Mouse (Mus musculus) left cerebral cortex, adult 11 months (tissue): ENCODE data around the gene Micall1.

Experiments
- DNase-seq: peaks from one replicate; pipeline ENCODE4 v3.0.0; 2022; ENCODE audit warnings: low spot score

Gene Micall1

GRCm38 (mm10) chr15:79097135-79097534 is 11.6 kb upstream of the Micall1 start:
- DNase-seq = no peak

GRCm38 (mm10) chr15:79097611-79098025 is 11.1 kb upstream of the Micall1 start:
- no peak for DNase-seq

- DNase-seq = no peak
Measured at GRCm38 (mm10) chr15:79098220-79098619, 10.5 kb upstream of the Micall1 start.

- DNase-seq = no peak
Measured at GRCm38 (mm10) chr15:79098868-79099267, 9.8 kb upstream of the Micall1 start.

GRCm38 (mm10) chr15:79099456-79099855 is 9.2 kb upstream of the Micall1 start:
- DNase-seq = no peak

GRCm38 (mm10) chr15:79100391-79100790 is 8.3 kb upstream of the Micall1 start:
- no peak for DNase-seq

GRCm38 (mm10) chr15:79101531-79101930 is 7.2 kb upstream of the Micall1 start:
- DNase-seq = no peak

GRCm38 (mm10) chr15:79103264-79103663 is 5.4 kb upstream of the Micall1 start:
- no peak for DNase-seq

- DNase-seq = no peak
Measured at GRCm38 (mm10) chr15:79105804-79106203, 2.9 kb upstream of the Micall1 start.

- DNase-seq = no peak
Measured at GRCm38 (mm10) chr15:79107966-79108365, 732 bp upstream of the Micall1 start.

GRCm38 (mm10) chr15:79109321-79109934 is 730 bp downstream of the Micall1 start:
- DNase-seq = no peak

- DNase-seq = no peak
Measured at GRCm38 (mm10) chr15:79110031-79110430, 1.3 kb downstream of the Micall1 start.

GRCm38 (mm10) chr15:79110528-79110927 is 1.8 kb downstream of the Micall1 start:
- no peak for DNase-seq

- DNase-seq = no peak
Measured at GRCm38 (mm10) chr15:79111774-79112173, 3.1 kb downstream of the Micall1 start.

- no peak for DNase-seq
Measured at GRCm38 (mm10) chr15:79115276-79115675, 6.6 kb downstream of the Micall1 start.

- DNase-seq = no peak
Measured at GRCm38 (mm10) chr15:79119491-79119890, 10.8 kb downstream of the Micall1 start.

GRCm38 (mm10) chr15:79122119-79122518 is 13.4 kb downstream of the Micall1 start:
- no peak for DNase-seq

GRCm38 (mm10) chr15:79122546-79122945 is 13.8 kb downstream of the Micall1 start:
- no peak for DNase-seq

GRCm38 (mm10) chr15:79123751-79124150 is 15.1 kb downstream of the Micall1 start:
- no peak for DNase-seq

GRCm38 (mm10) chr15:79124331-79124875 is 15.7 kb downstream of the Micall1 start:
- DNase-seq = no peak

GRCm38 (mm10) chr15:79126217-79126932 is 17.7 kb downstream of the Micall1 start:
- DNase-seq = no peak

- DNase-seq = no peak
Measured at GRCm38 (mm10) chr15:79127101-79127500, 18.4 kb downstream of the Micall1 start.

- no peak for DNase-seq
Measured at GRCm38 (mm10) chr15:79128208-79128607, 19.5 kb downstream of the Micall1 start.
